Mouse (Mus musculus): ENCODE results near the gene Enah.

Gene Enah

DNA sequence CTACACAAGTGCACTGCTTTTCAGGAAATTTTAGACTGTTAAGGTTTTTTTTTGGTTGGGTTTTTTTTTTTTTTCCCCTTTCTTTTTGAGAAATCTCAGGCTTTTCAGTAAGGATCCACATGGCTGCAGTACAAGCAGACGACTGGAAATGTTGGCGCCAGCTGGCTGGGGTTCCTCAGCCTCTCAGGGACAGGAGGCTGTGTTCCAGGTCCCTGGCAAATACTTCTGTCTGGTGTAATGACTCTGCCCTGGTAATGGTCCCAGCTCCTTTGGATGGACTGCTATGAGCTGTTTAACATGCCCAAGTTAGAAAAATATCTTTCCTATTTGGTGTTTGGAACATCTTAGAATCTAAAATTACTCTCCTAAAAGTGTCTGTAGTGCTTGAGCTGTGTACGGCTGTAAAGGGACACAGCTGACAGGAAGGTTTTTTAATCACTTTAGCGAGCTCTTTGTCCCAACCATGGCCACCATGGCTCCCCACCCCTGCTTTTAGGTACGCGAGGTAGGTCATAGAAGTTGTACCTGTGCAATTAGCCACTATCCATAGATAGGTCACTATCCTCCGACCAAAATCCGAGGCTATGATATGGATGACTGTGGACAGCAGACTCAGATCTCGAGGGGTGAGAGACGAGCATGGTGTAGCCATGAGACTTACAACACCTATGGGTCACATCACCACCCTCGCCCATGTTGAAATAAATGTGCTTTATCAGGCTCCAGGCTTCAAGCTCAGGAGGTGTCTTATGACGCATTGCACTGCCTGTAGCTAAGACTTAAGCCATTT, 168.1 kb downstream of the Enah start:
- intact Hi-C loops (cut with DNase I), result no loop called here

GRCm38 (mm10) chr1:181850441-181850840, 169.3 kb downstream of the Enah start:
- intact Hi-C loops (cut with DNase I), result no loop called here

GRCm38 (mm10) chr1:181848210-181848609, 171.6 kb downstream of the Enah start:
- intact Hi-C loops (cut with DNase I), result no loop called here

GRCm38 (mm10) chr1:181847396-181847795, 172.4 kb downstream of the Enah start:
- intact Hi-C loops (cut with DNase I), result no loop called here

All from adrenal gland (tissue).